Mouse (Mus musculus) liver, postnatal 0 days (tissue): Measurements from ENCODE around the gene Vdac1. TPM values are rescaled to one million over a fixed set of nuclear protein-coding genes. Genes with fewer than 3 reads are reported as not detected.

ENCODE experiments used
- ATAC-seq: fragments of 200-750 bp; cut with Nextera tagmentation; 2 replicates; pipeline ENCODE4 v1.8.0; 2017; ENCODE audit warnings: mild to moderate bottlenecking, moderate library complexity
- DNase-seq: peaks from one replicate; pipeline ENCODE4 v3.0.0-alpha.2; 2016
- H3K27ac ChIP-seq: fragments of 300-500 bp; sonication (generic); 2 replicates; pipeline ENCODE4 v1.5.1; 2014; ENCODE audit warnings: antibody characterized with exemption, moderate library complexity, mild to moderate bottlenecking, low read depth
- H3K27me3 ChIP-seq: fragments of 300-500 bp; sonication (generic); 2 replicates; pipeline ENCODE4 v1.6.1; 2014; ENCODE audit warnings: low read length, control low read depth, mixed read lengths; ENCODE audit not compliant: insufficient read depth
- H3K36me3 ChIP-seq: fragments of 300-500 bp; sonication (generic); replicated peaks from 2 replicates; pipeline ENCODE4 v1.6.1; 2014; ENCODE audit warnings: mild to moderate bottlenecking, control low read depth, low read length, moderate library complexity, mixed read lengths; ENCODE audit not compliant: insufficient read depth
- H3K4me1 ChIP-seq: fragments of 300-500 bp; sonication (generic); 2 replicates; pipeline ENCODE4 v1.6.1; 2014; ENCODE audit warnings: antibody characterized with exemption, mild to moderate bottlenecking, control low read depth; ENCODE audit not compliant: insufficient read depth
- H3K4me2 ChIP-seq: fragments of 300-500 bp; sonication (generic); 2 replicates; pipeline ENCODE4 v1.6.1; 2014; ENCODE audit warnings: low read depth, mild to moderate bottlenecking, low read length, moderate library complexity, mixed read lengths
- H3K4me3 ChIP-seq: fragments of 300-500 bp; sonication (generic); 2 replicates; pipeline ENCODE4 v1.5.1; 2014; ENCODE audit warnings: low read depth, low read length
- H3K9ac ChIP-seq: fragments of 300-500 bp; sonication (generic); replicated peaks from 2 replicates; pipeline ENCODE4 v1.6.1; 2014; ENCODE audit warnings: mild to moderate bottlenecking, moderate library complexity
- H3K9me3 ChIP-seq: fragments of 300-500 bp; sonication (generic); 2 replicates; pipeline ENCODE4 v1.6.1; 2016; ENCODE audit warnings: mild to moderate bottlenecking, control low read depth, low read length, mixed read lengths
- CTCF ChIP-seq: sonication (generic); IDR thresholded peaks from 2 replicates; pipeline ENCODE4 v1.5.1; 2016; ENCODE audit warnings: antibody characterized with exemption, low read depth
- EP300 ChIP-seq: IDR thresholded peaks from 2 replicates; pipeline ENCODE4 v1.6.1; 2016; ENCODE audit warnings: antibody characterized with exemption, low read depth, mild to moderate bottlenecking
- WGBS: fragments of 180-500 bp; shearing (Covaris S2); extraction: QIAGEN DNeasy Blood & Tissue Kit; methylation state at CpG from one replicate; pipeline ENCODE4 v1.1.7; 2014; ENCODE audit not compliant: insufficient replicate concordance; 5-methylcytosine and 5-hydroxymethylcytosine counted together
- polyA plus RNA-seq: library from polyadenylated mRNA; unstranded; fragments of >200 nt; fragmentation: Nextera tagmentation; extraction: Ambion mirVana; gene quantifications from 2 replicates; pipeline ENCODE4 v1.2.1, GENCODE M21; 2015

Gene Vdac1
- polyA plus RNA-seq, 1 experiment from 2014 or later = 101 TPM

DNA sequence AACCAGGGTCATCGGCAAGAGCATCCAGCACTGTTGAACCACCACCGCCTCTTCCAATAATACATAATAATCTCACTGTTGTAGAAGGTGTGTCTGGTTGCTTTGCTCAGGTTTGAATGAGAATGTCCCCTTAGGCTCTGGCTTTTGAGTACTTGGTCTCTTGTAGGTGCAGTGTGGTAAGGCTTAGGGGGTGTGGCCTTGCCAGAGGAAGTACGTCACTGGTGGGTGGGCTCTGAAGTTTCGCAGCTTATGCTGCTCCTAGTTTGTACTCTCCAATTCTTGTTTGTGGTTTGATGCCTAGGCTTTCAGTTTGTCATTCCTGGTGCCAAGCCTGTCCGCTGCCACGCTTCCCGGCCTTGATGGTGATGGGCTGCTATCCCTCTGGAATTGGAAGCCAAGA is 29.3 kb downstream of the Vdac1 start:
- H3K4me2 ChIP-seq = no peak overlapping the region
- H3K4me3 ChIP-seq = no peak overlapping the region
- H3K4me1 ChIP-seq = no peaks in the 10 kb centered on the region
- DNase-seq (no peak), ATAC-seq (no peak)
- no peaks in the 10 kb centered on the region for H3K27me3 ChIP-seq
- no peak overlapping the region for H3K9ac ChIP-seq
- H3K36me3 ChIP-seq = peaks cover 31% of the 10 kb centered on the region
- H3K9me3 ChIP-seq = no peaks in the 10 kb centered on the region
- 90% methylated on average over 7 of the region's 7 CpGs for WGBS
- TF ChIP-seq CTCF (no peak), EP300 (no peak)
- H3K27ac ChIP-seq = no peak overlapping the region

DNA sequence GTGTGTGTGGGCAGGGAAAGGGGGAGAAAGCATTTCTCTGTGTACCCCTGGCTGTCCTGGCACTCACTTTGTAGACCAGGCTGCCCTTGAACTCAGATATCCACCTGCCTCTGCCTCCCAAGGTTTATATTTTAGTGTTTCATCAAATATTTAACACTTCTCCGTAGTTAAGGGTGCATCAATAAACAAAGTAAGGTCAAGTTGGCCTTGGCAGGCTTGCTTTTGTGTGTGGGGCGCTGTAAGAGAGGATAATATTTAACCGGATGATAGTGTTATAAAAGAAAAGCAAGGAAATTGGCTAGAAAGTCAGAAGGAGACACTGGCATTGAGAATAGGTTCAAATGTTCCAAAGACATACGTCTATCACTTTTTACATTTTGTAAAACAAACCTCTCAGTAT is 33.8 kb downstream of the Vdac1 start:
- Histone ChIP-seq H3K4me3 (no peak overlapping the region), H3K4me2 (no peak overlapping the region), H3K9ac (no peak overlapping the region), H3K27ac (no peak overlapping the region), H3K27me3 (no peaks in the 10 kb centered on the region), H3K36me3 (no peaks in the 10 kb centered on the region), H3K4me1 (peaks cover 8% of the 10 kb centered on the region), H3K9me3 (no peaks in the 10 kb centered on the region)
- TF ChIP-seq CTCF (no peak), EP300 (no peak)
- DNase-seq (no peak), ATAC-seq (no peak)
- 62% methylated on average over 4 of the region's 4 CpGs for WGBS

DNA sequence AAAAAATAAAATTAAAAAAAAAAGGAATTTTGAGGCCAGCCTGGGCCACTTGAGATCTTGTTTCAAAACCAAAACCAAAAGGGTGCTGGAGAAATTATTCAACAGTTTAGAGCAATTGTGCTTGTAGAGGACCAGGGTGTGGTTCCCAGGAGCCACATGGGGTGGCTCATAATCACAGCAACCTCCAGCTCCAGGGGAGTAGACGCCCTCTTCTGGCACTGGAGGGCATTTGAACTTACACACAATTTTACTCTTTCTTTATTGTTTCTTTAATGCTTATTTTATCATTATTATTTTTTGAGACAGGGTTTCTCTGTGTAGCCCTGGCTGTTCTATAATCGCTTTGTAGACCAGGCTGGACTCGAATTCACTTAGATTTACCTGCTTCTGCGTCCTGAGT is 34.7 kb downstream of the Vdac1 start:
- Histone ChIP-seq H3K9me3 (no peaks in the 10 kb centered on the region), H3K27ac (no peak overlapping the region), H3K9ac (no peak overlapping the region), H3K4me1 (peaks cover 8% of the 10 kb centered on the region), H3K4me2 (peak overlapping the region; percentile 72; the same call in 1 of the 2 replicates), H3K4me3 (no peak overlapping the region; the same call in 1 of the 2 replicates), H3K27me3 (no peaks in the 10 kb centered on the region), H3K36me3 (no peaks in the 10 kb centered on the region)
- TF ChIP-seq EP300 (no peak), CTCF (peak; percentile 39)
- no peak for DNase-seq
- WGBS = 41% methylated on average over 4 of the region's 4 CpGs
- no peak for ATAC-seq

DNA sequence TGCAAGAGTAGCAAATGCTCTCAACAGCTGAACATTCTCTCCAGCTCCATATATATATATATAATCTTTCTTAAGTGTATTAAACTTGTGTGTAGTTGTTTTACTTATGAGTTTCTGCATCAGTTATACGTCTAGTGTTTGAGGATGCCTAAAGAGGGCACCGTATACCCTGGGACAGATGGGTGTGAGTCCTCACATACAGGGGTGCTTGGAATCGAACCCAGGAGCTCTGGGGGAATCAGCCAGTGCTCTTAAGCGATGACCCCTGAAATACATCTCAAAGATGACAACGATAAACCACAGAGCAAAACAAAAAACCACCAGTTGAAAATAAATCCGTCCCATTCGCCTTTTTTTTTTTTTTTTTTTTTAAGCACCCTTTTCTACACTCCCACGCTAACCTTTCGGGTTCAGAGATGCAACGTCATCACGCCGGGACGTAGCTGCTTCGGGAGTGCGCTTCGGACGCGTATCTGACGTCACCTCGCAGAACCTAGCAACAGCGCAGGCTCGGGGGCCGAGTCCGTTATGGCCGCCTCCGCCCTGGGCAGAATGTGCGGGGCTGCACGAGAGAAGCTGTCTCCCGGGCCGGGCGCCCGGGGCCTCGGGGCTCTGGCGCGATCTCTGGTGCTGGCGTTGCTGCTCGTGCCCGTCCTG is 35.4 kb downstream of the Vdac1 start, which contains the start of gene 9530068E07Rik:
TSS of gene 9530068E07Rik (plus strand) at position 489 of the 657 bp plus-strand sequence.
- TF ChIP-seq CTCF = no peak
- 0 out of 2 replicates have a peak, but pooled peaks have one; percentile 22 for TF ChIP-seq EP300
- Histone ChIP-seq H3K9ac (peak within 1 kb of the TSS; percentile 95), H3K27ac (peak within 1 kb of the TSS; percentile 98), H3K4me3 (peak within 1 kb of the TSS; percentile 98), H3K9me3 (no peaks in the 10 kb centered on the region), H3K36me3 (no peaks in the 10 kb centered on the region), H3K27me3 (no peaks in the 10 kb centered on the region), H3K4me2 (peak within 1 kb of the TSS; percentile 72), H3K4me1 (peaks cover 12% of the 10 kb centered on the region)
- WGBS = 1% methylated on average over 38 of the region's 38 CpGs
- ATAC-seq (peak; percentile 93), DNase-seq (peak; percentile 93)

DNA sequence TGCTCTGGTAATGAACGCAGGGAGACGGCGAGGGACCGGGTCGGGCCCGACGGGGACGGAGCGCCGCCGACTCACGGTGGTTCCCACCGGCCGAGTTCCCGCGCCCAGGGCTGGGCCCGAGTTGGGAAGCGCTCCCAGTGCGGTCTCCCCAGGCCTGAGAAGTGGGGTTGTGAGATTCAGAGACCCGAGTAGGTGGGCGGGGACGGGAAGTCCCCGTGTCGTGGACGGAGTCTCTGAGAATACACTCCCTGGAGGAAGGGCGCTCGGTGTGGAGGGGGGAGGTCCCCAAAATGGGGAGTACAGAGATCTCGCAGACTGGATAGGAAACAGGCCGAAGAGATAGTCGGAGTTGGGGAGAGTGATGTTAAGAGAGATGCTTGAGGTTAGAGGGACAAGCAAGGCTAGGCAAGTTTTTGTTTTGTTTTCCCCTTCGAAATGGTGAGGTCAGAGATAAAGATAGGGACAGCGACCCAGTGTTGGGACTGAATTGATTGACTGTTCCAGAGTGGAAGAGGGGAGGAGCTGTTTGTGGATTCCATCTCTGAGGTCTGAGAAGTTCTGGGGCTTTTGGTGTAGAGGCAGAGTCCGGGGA is 36.0 kb downstream of the Vdac1 start:
- ATAC-seq = peak; percentile 74
- Histone ChIP-seq H3K9me3 (no peaks in the 10 kb centered on the region), H3K4me2 (peak overlapping the region; percentile 72), H3K27ac (peak overlapping the region; percentile 98), H3K4me1 (peaks cover 14% of the 10 kb centered on the region), H3K9ac (peak overlapping the region; percentile 95), H3K27me3 (no peaks in the 10 kb centered on the region), H3K4me3 (peak overlapping the region; percentile 98), H3K36me3 (no peaks in the 10 kb centered on the region)
- TF ChIP-seq EP300 (no peak), CTCF (no peak)
- DNase-seq = no peak
- WGBS = under 1% methylated on average over 28 of the region's 33 CpGs

DNA sequence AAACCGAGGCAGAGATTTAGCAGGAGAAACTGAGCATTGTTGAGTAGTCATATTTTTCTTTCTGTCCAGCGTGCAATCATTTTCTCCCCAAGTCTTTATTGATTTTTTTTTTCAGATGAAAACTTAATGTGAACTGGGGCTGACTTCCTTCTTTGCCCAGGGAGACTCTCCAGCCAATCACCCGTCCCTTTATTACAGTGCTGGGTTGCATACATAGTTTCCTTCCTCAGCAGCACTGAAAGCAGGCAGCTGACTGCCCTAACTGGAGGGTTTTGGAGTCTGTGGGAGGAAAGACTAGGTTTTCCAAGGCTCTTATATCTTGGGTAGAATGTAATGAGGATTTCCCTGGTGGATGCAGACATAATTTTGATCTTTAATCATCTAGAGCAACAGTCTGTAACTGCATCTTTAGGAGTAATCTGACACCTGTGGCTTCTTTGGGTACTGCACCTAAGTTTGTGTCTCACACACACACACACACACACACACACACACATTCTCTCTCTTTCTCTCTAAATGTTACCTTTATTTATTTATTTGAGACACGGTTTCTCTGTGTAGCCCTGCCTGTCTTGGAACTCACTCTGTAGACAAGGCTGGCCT is 36.8 kb downstream of the Vdac1 start:
- WGBS = 74% methylated on average over 4 of the region's 4 CpGs
- Histone ChIP-seq H3K36me3 (no peaks in the 10 kb centered on the region), H3K4me3 (peak overlapping the region; percentile 98), H3K4me2 (peak overlapping the region; percentile 72), H3K27ac (peak overlapping the region; percentile 98), H3K9ac (no peak overlapping the region), H3K4me1 (peaks cover 14% of the 10 kb centered on the region), H3K27me3 (no peaks in the 10 kb centered on the region), H3K9me3 (no peaks in the 10 kb centered on the region)
- no peak for DNase-seq
- peak; percentile 48 for TF ChIP-seq CTCF
- no peak for TF ChIP-seq EP300
- no peak for ATAC-seq
